Mouse (Mus musculus): Measurements from ENCODE around the gene Tyw5. TPM values are rescaled to one million over a fixed set of nuclear protein-coding genes. Genes with fewer than 3 reads are reported as not detected.

The Tyw5 gene
- 1 to 10 TPM; 5.4 to 5.5 TPM for total RNA-seq (2021)

DNA sequence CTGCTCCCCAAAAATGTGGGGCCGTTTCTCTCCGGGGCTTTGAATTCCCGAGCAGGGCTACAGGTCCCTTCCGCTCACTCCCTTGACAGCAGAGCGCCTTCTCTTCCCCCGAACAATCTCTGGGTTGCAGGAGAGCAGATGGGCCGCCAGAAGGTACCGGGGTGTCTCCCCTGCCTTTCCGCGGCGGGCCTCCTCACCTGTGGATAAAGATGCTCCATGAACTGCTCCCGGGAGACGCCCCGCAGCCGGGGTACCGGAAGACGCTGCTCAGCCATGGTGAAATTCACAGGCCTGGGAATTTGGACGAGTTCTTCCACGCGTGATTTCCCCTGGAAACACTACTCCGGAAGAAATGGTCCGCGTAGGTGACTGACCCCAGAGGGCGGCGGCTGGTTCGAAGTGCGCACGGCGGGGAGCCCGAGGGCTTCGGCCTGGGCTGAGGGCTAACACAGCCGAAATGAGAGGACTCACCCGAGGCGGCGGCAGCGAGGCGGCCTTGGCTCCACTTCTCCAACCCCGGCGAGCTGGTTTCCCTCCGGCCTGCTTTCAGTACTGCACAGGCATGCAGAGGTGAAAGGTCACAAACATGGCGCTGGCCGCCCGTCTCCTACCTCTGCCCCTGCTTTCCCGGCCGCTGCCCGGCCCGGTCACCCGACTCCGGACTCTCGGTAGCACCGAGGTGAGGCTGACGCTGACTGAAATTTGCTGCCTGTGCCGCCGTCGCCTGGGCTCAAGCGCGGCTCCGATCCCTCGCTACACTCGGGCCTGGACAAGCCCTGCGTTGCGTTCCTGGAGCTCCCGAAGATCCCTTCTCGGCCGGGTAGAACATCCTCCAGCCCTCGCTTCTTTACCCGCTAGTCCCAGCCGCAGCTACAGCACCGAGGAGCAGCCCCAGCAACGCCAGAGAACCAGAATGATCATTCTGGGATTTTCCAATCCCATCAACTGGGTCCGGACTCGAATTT, at the start of gene Tyw5, which contains the start of gene Maip1:
Gene Tyw5 (minus strand): TSS at position 915 of the 965 bp plus-strand sequence.
Gene Maip1 (plus strand): TSS at position 142 of the 965 bp plus-strand sequence.
- DNase-seq (ENCODE audit: low spot score) = peak; percentile 67
- intact Hi-C loops (cut with DNase I) = no loop called here

DNA sequence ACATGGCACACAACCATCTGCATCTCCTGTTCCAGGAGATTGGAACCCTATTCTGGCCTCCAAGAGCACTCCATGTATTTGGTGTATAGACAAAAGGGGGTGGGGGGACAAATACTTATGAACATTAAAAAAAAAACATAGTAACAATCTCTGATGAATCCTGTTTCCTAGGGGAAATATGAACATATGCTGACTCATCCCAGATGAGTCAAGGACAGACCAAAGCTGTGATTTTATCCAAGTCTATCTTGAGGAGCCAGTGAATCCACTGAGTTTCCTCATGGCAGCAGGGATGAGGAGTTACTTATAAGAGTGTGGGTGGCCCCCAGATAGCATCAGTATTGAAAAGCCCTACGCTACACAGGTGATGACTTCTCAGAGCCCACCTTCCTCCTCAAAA, 43.3 kb upstream of the Tyw5 start:
- no peak for DNase-seq (ENCODE audit: low spot score)
- intact Hi-C loops (cut with DNase I) = no loop called here

DNA sequence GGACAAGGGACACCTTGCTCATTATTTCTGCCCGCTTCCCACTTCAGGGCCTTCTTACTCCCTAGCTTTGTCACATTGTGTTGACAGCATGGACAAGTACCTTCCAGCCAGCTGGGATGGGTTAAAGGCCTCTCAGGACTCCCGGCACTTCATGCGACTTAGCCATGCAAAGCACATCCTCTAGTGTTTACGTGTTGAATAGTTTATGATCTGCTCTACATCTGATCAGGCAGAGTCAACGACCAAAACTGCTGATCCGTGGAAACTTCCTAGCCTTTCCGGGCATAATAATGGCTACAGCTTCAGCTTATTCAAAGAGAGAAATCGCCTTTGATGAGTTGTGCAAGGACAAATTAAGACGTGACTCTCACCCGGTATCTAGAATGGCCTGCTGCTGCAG, 38.8 kb upstream of the Tyw5 start:
- no peak for DNase-seq (ENCODE audit: low spot score)
- intact Hi-C loops (cut with DNase I) = no loop called here

- DNase-seq (ENCODE audit: low spot score) = peak; percentile 21
These were observed 33.9 kb upstream of the Tyw5 start for GRCm38 (mm10) chr1:57440771-57441170.

GRCm38 (mm10) chr1:57439026-57439425, 32.1 kb upstream of the Tyw5 start:
- intact Hi-C loops (cut with DNase I) = no loop called here
- no peak for DNase-seq (ENCODE audit: low spot score)

More at GRCm38 (mm10) chr1:57440771-57441170, 33.9 kb upstream of the Tyw5 start:
- intact Hi-C loops (cut with DNase I) = no loop called here

- intact Hi-C loops (cut with DNase I) = no loop called here
- peak; percentile 9 for DNase-seq (ENCODE audit: low spot score)
These were observed 30.1 kb upstream of the Tyw5 start for GRCm38 (mm10) chr1:57436954-57437353.

DNA sequence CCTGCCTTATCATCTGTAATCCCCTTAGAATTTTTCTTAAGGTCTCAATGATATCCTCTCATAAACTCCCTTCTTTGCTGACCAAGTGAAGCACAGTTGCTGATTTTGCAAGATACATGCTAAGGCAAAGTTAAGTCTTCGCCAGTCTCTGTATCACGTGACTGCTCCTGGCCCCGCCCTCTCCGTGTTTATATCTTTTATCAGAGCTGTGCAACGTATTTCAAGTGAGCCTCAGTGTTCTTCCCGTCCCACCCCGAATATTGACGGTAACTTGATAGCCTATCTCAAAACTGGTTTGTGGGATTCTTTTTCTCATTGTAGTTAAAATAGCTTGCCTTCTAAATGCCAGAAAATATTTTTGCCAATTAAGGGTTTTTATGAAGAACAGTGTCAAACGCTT, 29.5 kb upstream of the Tyw5 start:
- intact Hi-C loops (cut with DNase I) = no loop called here
- DNase-seq (ENCODE audit: low spot score) = peak; percentile 23

DNA sequence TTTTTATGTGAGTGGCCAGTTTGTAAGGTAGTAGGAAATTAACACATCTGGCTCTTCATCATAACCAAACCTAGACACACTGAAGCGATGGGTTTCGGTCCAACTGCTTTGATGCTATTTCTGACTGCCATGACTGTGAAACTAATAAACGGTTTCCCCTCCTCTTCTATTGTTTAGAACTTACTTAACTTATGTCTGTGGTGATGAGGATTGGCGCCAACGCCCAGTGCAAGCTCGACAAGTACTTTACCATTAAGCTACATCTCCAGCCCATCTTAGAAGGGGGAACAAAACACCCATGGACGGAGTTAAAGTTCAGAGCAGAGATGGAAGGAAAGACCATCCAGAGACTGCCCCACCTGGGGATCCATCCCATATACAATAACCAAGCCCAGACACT, 26.2 kb upstream of the Tyw5 start:
- intact Hi-C loops (cut with DNase I) = no loop called here
- DNase-seq (ENCODE audit: low spot score) = no peak

- DNase-seq (ENCODE audit: low spot score) = peak; percentile 15
These were observed 23.0 kb upstream of the Tyw5 start for GRCm38 (mm10) chr1:57429786-57430483.

DNA sequence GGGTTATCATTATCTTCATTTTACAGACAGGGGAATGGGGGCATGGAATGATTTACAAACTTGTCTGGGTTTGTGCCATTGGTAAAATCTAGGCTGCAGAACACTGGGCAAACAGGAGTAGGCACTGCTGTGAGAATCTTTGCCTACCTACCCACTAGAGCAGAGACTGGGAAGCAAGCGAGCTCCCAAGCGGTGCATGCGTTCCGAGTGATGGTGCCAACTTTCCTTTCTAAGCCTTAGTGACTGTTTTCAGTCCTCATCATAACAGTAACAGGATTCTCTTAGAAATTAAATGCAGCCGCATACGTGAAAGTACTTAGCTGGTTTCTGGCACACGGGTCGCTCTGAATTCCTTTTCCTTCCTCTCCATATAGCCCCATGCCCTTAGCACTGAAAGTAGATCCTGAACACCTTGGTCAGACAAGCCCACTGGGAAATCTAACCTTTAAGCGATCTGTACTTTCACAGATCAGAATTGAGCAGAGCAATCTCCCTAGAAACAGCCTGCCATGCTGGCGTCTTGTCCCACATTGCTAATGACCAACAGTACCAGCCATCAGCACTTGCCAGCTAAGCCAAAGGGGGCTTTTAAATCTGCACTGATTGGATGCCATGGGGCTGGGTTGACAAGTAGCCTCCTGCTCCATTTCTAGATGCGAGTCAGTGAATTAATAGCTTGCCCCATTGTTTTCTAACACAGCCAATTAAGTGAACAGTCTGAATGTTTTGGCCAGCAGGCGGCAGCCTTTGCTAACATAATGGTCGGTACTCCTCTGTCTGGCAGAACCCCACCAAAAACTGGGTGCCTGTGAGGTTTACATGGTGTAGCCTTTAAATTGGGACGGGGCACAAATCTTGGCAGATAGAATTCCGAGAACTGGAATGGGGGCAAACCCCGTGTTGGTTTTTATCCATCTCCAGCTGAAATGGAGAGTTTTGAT, 21.7 kb upstream of the Tyw5 start:
- intact Hi-C loops (cut with DNase I) = loop anchor here (2.0 to 10.0 kb wide), 7 partner anchors 348 to 866 kb away; no protein-coding TSS in a partner anchor

More at GRCm38 (mm10) chr1:57429786-57430483, 23.0 kb upstream of the Tyw5 start:
- intact Hi-C loops (cut with DNase I) = loop anchor here (2.0 to 10.0 kb wide), 7 partner anchors 347 to 865 kb away; no protein-coding TSS in a partner anchor

GRCm38 (mm10) chr1:57423696-57424095, 16.8 kb upstream of the Tyw5 start:
- intact Hi-C loops (cut with DNase I) = loop anchor here (10.0 kb wide), 1 partner anchor 871 kb away; no protein-coding TSS in a partner anchor
- DNase-seq (ENCODE audit: low spot score) = no peak

More for the DNA sequence above, 21.7 kb upstream of the Tyw5 start:
- peak; percentile 77 for DNase-seq (ENCODE audit: low spot score)

GRCm38 (mm10) chr1:57413397-57413796, 6.5 kb upstream of the Tyw5 start:
- DNase-seq (ENCODE audit: low spot score) = no peak
- intact Hi-C loops (cut with DNase I) = no loop called here

GRCm38 (mm10) chr1:57408994-57409393, 2.1 kb upstream of the Tyw5 start:
- intact Hi-C loops (cut with DNase I) = no loop called here
- DNase-seq (ENCODE audit: low spot score) = no peak

- intact Hi-C loops (cut with DNase I) = no loop called here
- no peak for DNase-seq (ENCODE audit: low spot score)
These were observed 4.8 kb downstream of the Tyw5 start for GRCm38 (mm10) chr1:57402116-57402515.

DNA sequence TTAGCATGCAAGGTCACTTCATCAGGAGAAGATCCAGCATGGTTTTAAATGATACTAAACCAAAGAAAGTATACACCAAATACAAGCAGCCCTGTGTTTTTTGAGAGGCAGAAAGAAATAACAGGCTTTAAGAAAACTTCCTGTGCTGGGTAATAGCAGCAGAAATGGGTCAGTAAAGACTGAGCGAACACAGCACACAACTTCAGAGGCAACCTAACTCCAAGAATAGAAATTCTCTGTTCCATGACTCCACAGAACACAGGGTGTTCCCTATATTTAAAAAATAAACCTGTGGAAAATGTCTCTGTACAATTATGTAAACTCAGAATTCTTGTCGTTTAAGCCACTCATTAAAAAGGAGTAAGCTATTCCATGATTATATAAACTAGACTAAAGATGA, 6.0 kb downstream of the Tyw5 start:
- intact Hi-C loops (cut with DNase I) = no loop called here
- no peak for DNase-seq (ENCODE audit: low spot score)

DNA sequence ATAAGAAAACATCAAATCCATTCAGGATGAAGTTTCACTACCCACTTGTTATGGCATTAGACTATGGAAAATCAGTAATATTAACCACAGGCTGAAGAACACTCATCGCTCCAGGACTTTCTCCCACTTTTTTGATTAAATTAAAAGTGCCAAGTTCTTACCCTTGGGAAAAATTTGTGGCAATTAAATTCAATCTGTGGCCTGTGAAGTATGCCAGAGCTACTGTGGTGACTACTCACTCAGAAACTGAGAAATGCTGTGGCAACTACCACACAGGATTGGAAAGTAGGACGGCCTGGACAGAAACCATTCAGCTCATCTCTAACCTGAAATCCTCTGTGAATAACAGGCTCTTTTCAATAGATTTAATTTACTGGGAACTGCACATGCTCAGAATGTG, 6.6 kb downstream of the Tyw5 start:
- intact Hi-C loops (cut with DNase I) = no loop called here
- no peak for DNase-seq (ENCODE audit: low spot score)

DNA sequence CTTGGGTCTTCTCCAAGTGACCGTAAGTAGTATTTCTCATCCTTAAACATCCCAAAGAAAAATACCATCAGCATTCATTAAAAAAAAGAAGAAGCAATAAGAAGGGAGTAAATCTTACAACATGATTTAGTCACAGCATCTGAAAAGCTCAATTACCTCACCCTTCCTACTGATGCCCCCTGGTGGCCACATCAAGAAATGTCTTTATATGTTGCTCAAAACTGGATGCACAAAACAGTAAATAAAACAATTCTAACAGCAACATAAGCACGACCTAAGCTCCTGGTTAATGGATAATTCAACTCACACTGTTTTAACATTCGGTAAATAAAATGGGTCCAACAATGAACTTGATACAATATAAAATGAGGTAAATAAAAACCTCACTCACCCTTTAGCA, 12.8 kb downstream of the Tyw5 start:
- DNase-seq (ENCODE audit: low spot score) = no peak
- intact Hi-C loops (cut with DNase I) = loop anchor here (5.0 kb wide), 1 partner anchor 1507 kb away; no protein-coding TSS in a partner anchor

- intact Hi-C loops (cut with DNase I) = loop anchor here (5.0 kb wide), 1 partner anchor 1505 kb away; no protein-coding TSS in a partner anchor
- DNase-seq (ENCODE audit: low spot score) = no peak
These were observed 14.5 kb downstream of the Tyw5 start for GRCm38 (mm10) chr1:57392417-57392816.

Measured in heart, postnatal 25 days (tissue).